Mouse (Mus musculus): Measurements from ENCODE around the gene 9930111J21Rik2. TPM values are rescaled to one million over a fixed set of nuclear protein-coding genes. Genes with fewer than 3 reads are reported as not detected.
"Not testable (repeated sequence)": the region's sequence is repeated elsewhere in the genome, so short reads cannot be mapped to it uniquely, and the experiment has no call there.

Gene 9930111J21Rik2
- 0.23 and 0.35 TPM in 2 replicates for polyA plus RNA-seq (2015; fragmentation: Nextera tagmentation; extraction: Ambion mirVana)

- H3K4me1 ChIP-seq (ENCODE audit: control insufficient read depth, insufficient read depth, low read length); H3K27me3 ChIP-seq (ENCODE audit: control insufficient read depth, insufficient read depth, low read depth, low read length); H3K4me2 ChIP-seq (ENCODE audit: low read length); H3K4me3 ChIP-seq (ENCODE audit: low read depth, low read length); H3K9ac ChIP-seq (ENCODE audit: low read depth, low read length); H3K36me3 ChIP-seq (ENCODE audit: control insufficient read depth, insufficient read depth, low read length); H3K27ac ChIP-seq (ENCODE audit: low read length); ATAC-seq; H3K9me3 ChIP-seq (replicated peaks; ENCODE audit: control insufficient read depth, low read length, poor library complexity, severe bottlenecking): not testable (repeated sequence)
- WGBS, result 93% methylated on average over 1 of the region's 6 CpGs
Measured at GRCm38 (mm10) chr11:49051093-49051891, at the start of gene 9930111J21Rik2. Gene 9930111J21Rik2, minus strand, starts transcription at chr11:49051242.

DNA sequence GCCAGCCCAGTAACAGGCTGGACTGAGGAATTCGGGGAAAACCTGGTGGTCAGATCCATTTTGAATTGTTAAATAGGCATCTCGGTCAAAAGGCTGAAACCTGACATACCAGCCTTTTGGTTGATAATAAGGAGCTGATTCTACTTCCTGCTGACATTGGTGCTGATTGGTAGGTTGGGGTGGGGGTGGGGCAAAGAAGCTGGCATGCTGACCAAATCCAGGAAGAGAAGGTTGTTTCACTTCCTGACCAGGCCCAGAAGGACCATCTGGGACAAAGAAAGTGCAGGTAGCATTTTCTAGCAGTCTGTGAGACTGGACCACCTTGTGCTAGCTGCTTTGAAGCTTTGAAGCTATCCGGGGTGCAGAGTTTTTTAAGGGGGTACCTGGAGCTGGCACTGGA, 49.4 kb upstream of the 9930111J21Rik2 start:
- WGBS, result 83% methylated on average over 3 of the region's 3 CpGs
- Histone ChIP-seq H3K27me3 (ENCODE audit: control insufficient read depth, insufficient read depth, low read depth, low read length) (no peaks in the 10 kb centered on the region), H3K9ac (ENCODE audit: low read depth, low read length) (no peak overlapping the region), H3K36me3 (ENCODE audit: control insufficient read depth, insufficient read depth, low read length) (no peaks in the 10 kb centered on the region), H3K27ac (ENCODE audit: low read length) (no peak overlapping the region), H3K9me3 (replicated peaks; ENCODE audit: control insufficient read depth, low read length, poor library complexity, severe bottlenecking) (no peaks in the 10 kb centered on the region), H3K4me2 (ENCODE audit: low read length) (no peak overlapping the region), H3K4me1 (ENCODE audit: control insufficient read depth, insufficient read depth, low read length) (no peaks in the 10 kb centered on the region), H3K4me3 (ENCODE audit: low read depth, low read length) (no peak overlapping the region)
- no peak for ATAC-seq

DNA sequence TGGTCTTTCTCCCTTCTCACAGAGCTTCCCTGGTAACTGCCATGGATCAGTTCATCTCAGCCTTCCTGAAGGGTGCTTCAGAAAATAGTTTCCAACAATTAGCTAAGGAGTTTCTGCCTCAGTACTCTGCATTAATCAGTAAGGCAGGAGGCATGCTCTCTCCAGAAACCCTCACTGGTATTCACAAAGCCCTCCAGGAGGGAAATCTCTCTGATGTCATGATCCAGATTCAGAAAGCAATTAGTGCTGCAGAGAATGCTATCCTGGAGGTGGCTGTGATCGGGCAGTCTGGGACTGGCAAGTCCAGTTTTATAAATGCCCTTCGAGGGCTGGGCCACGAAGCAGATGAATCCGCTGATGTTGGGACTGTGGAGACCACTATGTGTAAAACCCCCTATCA, 44.3 kb upstream of the 9930111J21Rik2 start:
- Histone ChIP-seq H3K4me2 (ENCODE audit: low read length) (no peak overlapping the region), H3K9me3 (replicated peaks; ENCODE audit: control insufficient read depth, low read length, poor library complexity, severe bottlenecking) (no peaks in the 10 kb centered on the region), H3K4me1 (ENCODE audit: control insufficient read depth, insufficient read depth, low read length) (no peaks in the 10 kb centered on the region), H3K4me3 (ENCODE audit: low read depth, low read length) (no peak overlapping the region), H3K27ac (ENCODE audit: low read length) (no peak overlapping the region), H3K9ac (ENCODE audit: low read depth, low read length) (no peak overlapping the region), H3K27me3 (ENCODE audit: control insufficient read depth, insufficient read depth, low read depth, low read length) (no peaks in the 10 kb centered on the region), H3K36me3 (ENCODE audit: control insufficient read depth, insufficient read depth, low read length) (no peaks in the 10 kb centered on the region)
- ATAC-seq, result no peak
- 72% methylated on average over 4 of the region's 4 CpGs for WGBS

DNA sequence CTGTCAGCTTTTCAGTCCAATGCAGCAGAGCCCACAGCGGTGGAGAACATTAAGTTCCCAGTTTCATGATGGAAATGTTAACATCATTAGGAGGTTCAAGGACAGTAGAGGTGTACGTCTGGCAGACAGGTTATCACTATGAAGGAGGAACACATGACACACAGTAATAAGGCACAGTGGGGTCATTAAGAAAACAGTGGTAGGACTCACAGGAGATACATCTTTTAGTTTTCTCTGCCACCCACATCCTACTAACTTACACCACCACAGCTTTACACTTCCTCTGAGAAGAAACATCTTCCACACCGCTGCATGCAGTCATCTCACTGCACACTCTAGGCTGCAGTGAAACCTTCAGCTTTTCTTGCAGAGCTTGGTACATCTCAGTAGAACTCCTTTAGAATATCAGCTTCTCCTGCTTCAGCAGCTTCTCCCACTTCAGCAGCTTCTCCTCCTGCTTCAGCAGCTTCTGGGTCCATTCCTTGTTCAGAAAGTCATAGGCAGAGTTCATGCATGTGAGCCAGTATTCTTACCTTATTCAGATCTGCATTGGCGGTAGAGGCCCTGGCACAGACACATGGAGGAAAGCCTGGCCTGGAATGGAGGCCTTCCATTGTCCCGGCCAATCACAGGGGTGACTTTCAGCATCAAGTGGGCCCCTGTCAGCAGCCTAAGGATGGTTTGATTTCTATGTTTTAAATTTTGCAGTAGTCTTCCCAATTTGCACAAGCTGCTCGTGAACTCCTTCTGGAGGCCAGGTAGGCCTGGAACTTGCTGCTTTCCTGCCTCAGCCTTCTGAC, 43.0 kb upstream of the 9930111J21Rik2 start:
- Histone ChIP-seq H3K36me3 (ENCODE audit: control insufficient read depth, insufficient read depth, low read length) (no peaks in the 10 kb centered on the region), H3K9ac (ENCODE audit: low read depth, low read length) (no peak overlapping the region), H3K9me3 (replicated peaks; ENCODE audit: control insufficient read depth, low read length, poor library complexity, severe bottlenecking) (no peaks in the 10 kb centered on the region), H3K4me1 (ENCODE audit: control insufficient read depth, insufficient read depth, low read length) (no peaks in the 10 kb centered on the region), H3K27ac (ENCODE audit: low read length) (no peak overlapping the region), H3K4me2 (ENCODE audit: low read length) (no peak overlapping the region), H3K4me3 (ENCODE audit: low read depth, low read length) (no peak overlapping the region), H3K27me3 (ENCODE audit: control insufficient read depth, insufficient read depth, low read depth, low read length) (no peaks in the 10 kb centered on the region)
- 94% methylated on average over 6 of the region's 6 CpGs for WGBS
- no peak for ATAC-seq

GRCm38 (mm10) chr11:49092786-49093185, 41.7 kb upstream of the 9930111J21Rik2 start:
- no peaks in the 10 kb centered on the region for H3K9me3 ChIP-seq (replicated peaks; ENCODE audit: control insufficient read depth, low read length, poor library complexity, severe bottlenecking)
- no peaks in the 10 kb centered on the region for H3K36me3 ChIP-seq (ENCODE audit: control insufficient read depth, insufficient read depth, low read length)
- H3K4me3 ChIP-seq (ENCODE audit: low read depth, low read length), result no peak overlapping the region
- no peak overlapping the region for H3K9ac ChIP-seq (ENCODE audit: low read depth, low read length)
- H3K27me3 ChIP-seq (ENCODE audit: control insufficient read depth, insufficient read depth, low read depth, low read length), result no peaks in the 10 kb centered on the region
- H3K4me1 ChIP-seq (ENCODE audit: control insufficient read depth, insufficient read depth, low read length), result peaks cover 3% of the 10 kb centered on the region; the same call in 1 of the 2 replicates
- H3K4me2 ChIP-seq (ENCODE audit: low read length), result no peak overlapping the region
- H3K27ac ChIP-seq (ENCODE audit: low read length), result no peak overlapping the region
- no peak for ATAC-seq
- WGBS, result 89% methylated on average over 2 of the region's 2 CpGs

GRCm38 (mm10) chr11:49092053-49092586, 41.1 kb upstream of the 9930111J21Rik2 start:
- no peaks in the 10 kb centered on the region for H3K9me3 ChIP-seq (replicated peaks; ENCODE audit: control insufficient read depth, low read length, poor library complexity, severe bottlenecking)
- no peaks in the 10 kb centered on the region for H3K27me3 ChIP-seq (ENCODE audit: control insufficient read depth, insufficient read depth, low read depth, low read length)
- no peak for ATAC-seq
- H3K4me1 ChIP-seq (ENCODE audit: control insufficient read depth, insufficient read depth, low read length), result peaks cover 3% of the 10 kb centered on the region; the same call in 1 of the 2 replicates
- 96% methylated on average over 1 of the region's 1 CpGs for WGBS
- no peak overlapping the region for H3K27ac ChIP-seq (ENCODE audit: low read length)
- no peak overlapping the region for H3K4me3 ChIP-seq (ENCODE audit: low read depth, low read length)
- H3K36me3 ChIP-seq (ENCODE audit: control insufficient read depth, insufficient read depth, low read length), result no peaks in the 10 kb centered on the region
- no peak overlapping the region for H3K9ac ChIP-seq (ENCODE audit: low read depth, low read length)
- no peak overlapping the region for H3K4me2 ChIP-seq (ENCODE audit: low read length)

- H3K4me2 ChIP-seq (ENCODE audit: low read length), result no peak overlapping the region
- H3K27ac ChIP-seq (ENCODE audit: low read length), result no peak overlapping the region
- H3K36me3 ChIP-seq (ENCODE audit: control insufficient read depth, insufficient read depth, low read length), result no peaks in the 10 kb centered on the region
- no peak overlapping the region for H3K4me3 ChIP-seq (ENCODE audit: low read depth, low read length)
- ATAC-seq, result no peak
- H3K9me3 ChIP-seq (replicated peaks; ENCODE audit: control insufficient read depth, low read length, poor library complexity, severe bottlenecking), result no peaks in the 10 kb centered on the region
- H3K9ac ChIP-seq (ENCODE audit: low read depth, low read length), result no peak overlapping the region
- 83% methylated on average over 4 of the region's 4 CpGs for WGBS
- no peaks in the 10 kb centered on the region for H3K27me3 ChIP-seq (ENCODE audit: control insufficient read depth, insufficient read depth, low read depth, low read length)
- H3K4me1 ChIP-seq (ENCODE audit: control insufficient read depth, insufficient read depth, low read length), result peaks cover 3% of the 10 kb centered on the region; the same call in 1 of the 2 replicates
Measured at GRCm38 (mm10) chr11:49091171-49091570, 40.1 kb upstream of the 9930111J21Rik2 start.

DNA sequence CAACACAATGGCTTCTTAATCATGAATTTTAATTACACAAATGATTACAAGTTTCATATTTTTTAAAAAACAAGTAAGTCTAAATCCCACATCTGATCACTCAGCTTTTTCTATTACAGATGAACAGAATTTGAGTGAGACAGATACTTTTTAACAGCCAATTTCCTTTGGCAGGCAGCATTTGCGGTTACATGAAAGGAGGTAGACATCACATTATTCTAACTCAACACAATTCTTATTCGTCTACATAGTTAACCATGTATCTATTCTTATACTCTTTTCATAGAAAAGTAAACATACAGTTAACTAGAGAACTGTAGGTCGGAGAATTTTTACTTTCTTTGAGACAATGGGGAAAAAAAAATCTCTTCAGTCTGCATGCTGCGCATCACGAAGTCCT, 39.5 kb upstream of the 9930111J21Rik2 start:
- H3K4me2 ChIP-seq (ENCODE audit: low read length), result no peak overlapping the region
- H3K27me3 ChIP-seq (ENCODE audit: control insufficient read depth, insufficient read depth, low read depth, low read length), result no peaks in the 10 kb centered on the region
- no peaks in the 10 kb centered on the region for H3K9me3 ChIP-seq (replicated peaks; ENCODE audit: control insufficient read depth, low read length, poor library complexity, severe bottlenecking)
- no peak for ATAC-seq
- no peak overlapping the region for H3K9ac ChIP-seq (ENCODE audit: low read depth, low read length)
- no peak overlapping the region for H3K27ac ChIP-seq (ENCODE audit: low read length)
- no peaks in the 10 kb centered on the region for H3K36me3 ChIP-seq (ENCODE audit: control insufficient read depth, insufficient read depth, low read length)
- peaks cover 3% of the 10 kb centered on the region; the same call in 1 of the 2 replicates for H3K4me1 ChIP-seq (ENCODE audit: control insufficient read depth, insufficient read depth, low read length)
- 89% methylated on average over 5 of the region's 5 CpGs for WGBS
- H3K4me3 ChIP-seq (ENCODE audit: low read depth, low read length), result no peak overlapping the region

All from midbrain, embryonic 16.5 days (tissue).